Mouse (Mus musculus) G1E (cell line): ENCODE measurements around the gene Suz12.

Experiments
- CTCF ChIP-seq: IDR thresholded peaks from 2 replicates; pipeline ENCODE4 v1.5.1; 2012; ENCODE audit warnings: low read depth, low read length, inconsistent platforms, mixed read lengths
- GATA1 ChIP-seq: IDR thresholded peaks from 2 replicates; pipeline ENCODE4 v1.6.1; 2012; ENCODE audit warnings: borderline replicate concordance, low read length, inconsistent platforms, mixed read lengths
- TAL1 ChIP-seq: conservative IDR thresholded peaks from 2 replicates; pipeline ENCODE4 v1.6.1; 2012; ENCODE audit warnings: low read depth, low read length, inconsistent platforms, mixed read lengths

DNA sequence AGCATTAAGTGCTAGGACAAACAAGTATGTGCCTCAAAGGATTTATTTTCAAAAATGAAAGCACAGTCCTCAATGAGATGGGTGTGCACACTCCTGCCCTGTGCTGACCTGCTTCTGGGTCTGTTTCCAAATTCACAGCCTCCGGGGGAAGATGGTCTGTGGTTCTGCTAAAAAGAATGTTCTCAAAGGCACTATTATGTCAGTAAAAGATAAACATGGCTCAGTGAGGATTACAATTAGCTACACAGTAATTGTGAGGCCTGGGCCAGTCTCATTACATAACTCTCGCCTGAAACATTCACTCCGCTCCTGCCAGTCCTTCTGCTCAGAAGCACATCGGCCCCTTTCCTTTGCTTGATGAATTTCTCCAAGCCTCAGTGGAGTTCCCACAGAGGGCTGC is 69.3 kb downstream of the Suz12 start:
- no peak for TF ChIP-seq CTCF
- TF ChIP-seq GATA1: no peak
- TF ChIP-seq TAL1: no peak
